Comparison of ENCODE assay signal across 8 mouse cellular contexts in the genomic region with DNA sequence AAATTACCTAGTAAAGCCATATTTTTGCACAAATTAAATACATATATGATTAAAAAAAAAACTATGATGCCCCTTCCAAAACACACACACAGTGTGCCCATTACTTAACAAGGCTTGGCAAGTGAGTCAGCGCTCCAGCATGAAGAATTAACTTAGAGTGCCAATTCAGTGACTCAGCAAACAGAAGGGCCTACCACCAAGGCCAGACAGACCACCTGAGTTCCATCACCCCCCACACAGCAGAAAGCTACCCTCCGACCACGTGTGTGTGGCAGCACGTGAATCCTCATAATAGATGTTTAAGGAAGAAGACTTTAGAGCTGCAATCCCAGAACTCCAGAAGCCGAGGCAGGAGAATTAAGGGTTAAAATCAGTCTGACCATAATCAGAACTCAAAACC. TPM values are rescaled to one million over a fixed set of nuclear protein-coding genes. Genes with fewer than 3 reads are reported as not detected.
DNase-seq lines count a peak whose midpoint lies in the region.

No protein-coding gene starts in this region.

- peak overlapping the region; percentile 100 for H3K27ac ChIP-seq in forebrain, embryonic 10.5 days

- H3K4me3 ChIP-seq in forebrain, embryonic 10.5 days: peak overlapping the region; percentile 89

- H3K4me1 ChIP-seq in forebrain, embryonic 10.5 days: peaks cover 20% of the 10 kb centered on the region

- 57% methylated on average over 5 of the region's 5 CpGs for WGBS in forebrain, embryonic 10.5 days

- H3K9me3 ChIP-seq in forebrain, embryonic 10.5 days: no peaks in the 10 kb centered on the region

- H3K36me3 ChIP-seq in forebrain, embryonic 10.5 days (replicated peaks): peaks cover 61% of the 10 kb centered on the region

- peak; percentile 90 for DNase-seq in heart, adult 11 months
- no peak for DNase-seq in heart, postnatal 36 days
- DNase-seq in ES-CJ7 (ENCODE audit: low read depth, low spot score) (peak; percentile 49), liver (peak; percentile 26)
- no peak for DNase-seq in forebrain, embryonic 10.5 days (ENCODE audit: extremely low spot score, low spot score)
- no peak for DNase-seq in urinary bladder, postnatal 4 days (ENCODE audit: low spot score in 2 of 2)
- no peak for DNase-seq in ovary, postnatal 14 days (ENCODE audit: low spot score)
- DNase-seq in cerebellum, postnatal 14 days: no peak

- intact Hi-C loops in heart, postnatal 36 days (cut with DNase I): no loop called here

- H3K27me3 ChIP-seq in forebrain, embryonic 10.5 days (ENCODE audit: poor library complexity, severe bottlenecking): no peaks in the 10 kb centered on the region

RNA-seq across cellular contexts. Expression of gene Kansl2, which starts 1.8 kb away (rescaled TPM):
- 10 to 100 TPM; 75.0 to 79.4 TPM for total RNA-seq in heart, postnatal 36 days (2021)
- 144 and 145 TPM in 2 replicates for polyA plus RNA-seq in forebrain, embryonic 10.5 days (2016; fragmentation: Nextera tagmentation; extraction: Ambion mirVana)

RNA-seq across cellular contexts. Expression of gene Ccnt1, which starts 38.4 kb away (rescaled TPM):
- 10 to 100 TPM; 27.6 to 32.1 TPM for total RNA-seq in heart, postnatal 36 days (2021)
- polyA plus RNA-seq in forebrain, embryonic 10.5 days (2016; fragmentation: Nextera tagmentation; extraction: Ambion mirVana): 59.8 and 62.0 TPM in 2 replicates

RNA-seq across cellular contexts. Expression of gene 4930415O20Rik, which starts 38.5 kb away (rescaled TPM):
- total RNA-seq in heart, postnatal 36 days (2021): 1 to 10 TPM; 1.6 TPM
- 0.29 TPM in 1 of 2 replicates, not detected in the other for polyA plus RNA-seq in forebrain, embryonic 10.5 days (2016; fragmentation: Nextera tagmentation; extraction: Ambion mirVana)

RNA-seq across cellular contexts. Expression of gene Olfr279, which starts 40.1 kb away (rescaled TPM):
- total RNA-seq in heart, postnatal 36 days (2021): not detected
- polyA plus RNA-seq in forebrain, embryonic 10.5 days (2016; fragmentation: Nextera tagmentation; extraction: Ambion mirVana): not detected in 2 replicates

RNA-seq across cellular contexts. Expression of gene Lalba, which starts 49.8 kb away (rescaled TPM):
- not detected for total RNA-seq in heart, postnatal 36 days (2021)
- 0.49 TPM in 1 of 2 replicates, not detected in the other for polyA plus RNA-seq in forebrain, embryonic 10.5 days (2016; fragmentation: Nextera tagmentation; extraction: Ambion mirVana)

Comparison
In these comparisons a context has a peak if more than half of its experiments do, and no peak if none do; other contexts are left out.
1. DNase-seq: peak in heart, adult 11 months (single experiment), ES-CJ7 (single experiment) and liver (single experiment); none in heart, postnatal 36 days (0 of 2), forebrain, embryonic 10.5 days (single experiment), urinary bladder, postnatal 4 days (0 of 2), ovary, postnatal 14 days (single experiment) and cerebellum, postnatal 14 days (0 of 2).